Mouse (Mus musculus) heart, embryonic 10.5 days (tissue): ENCODE results near the gene Hmga1. TPM values are rescaled to one million over a fixed set of nuclear protein-coding genes. Genes with fewer than 3 reads are reported as not detected.
A peak's percentile ranks its signal among the peaks of the same experiment; 100 is the strongest.

Experiments
- DNase-seq: peaks from one replicate; pipeline ENCODE4 v3.0.0-alpha.2; 2017; ENCODE audit warnings: low spot score
- H3K27ac ChIP-seq: fragments of 300-500 bp; sonication (generic); 2 replicates; pipeline ENCODE4 v1.5.1; 2016; ENCODE audit warnings: mild to moderate bottlenecking
- H3K27me3 ChIP-seq: fragments of 300-500 bp; sonication (generic); 2 replicates; pipeline ENCODE4 v1.6.1; 2016; ENCODE audit warnings: mild to moderate bottlenecking; ENCODE audit not compliant: poor library complexity, insufficient read depth, severe bottlenecking
- H3K36me3 ChIP-seq: fragments of 300-500 bp; sonication (generic); 2 replicates; pipeline ENCODE4 v1.6.1; 2016; ENCODE audit warnings: mild to moderate bottlenecking, moderate library complexity
- H3K4me1 ChIP-seq: fragments of 300-500 bp; sonication (generic); 2 replicates; pipeline ENCODE4 v1.6.1; 2016; ENCODE audit warnings: mild to moderate bottlenecking
- H3K4me3 ChIP-seq: fragments of 300-500 bp; sonication (generic); 2 replicates; pipeline ENCODE4 v1.5.1; 2016; ENCODE audit warnings: mild to moderate bottlenecking, moderate library complexity
- H3K9me3 ChIP-seq: fragments of 300-500 bp; sonication (generic); 2 replicates; pipeline ENCODE4 v1.6.1; 2016; ENCODE audit warnings: mild to moderate bottlenecking, moderate library complexity
- WGBS: fragments of 180-500 bp; shearing (Covaris S2); methylation state at CpG from one replicate; pipeline ENCODE4 v1.1.7; 2016; 5-methylcytosine and 5-hydroxymethylcytosine counted together
- polyA plus RNA-seq: library from polyadenylated mRNA; unstranded; fragments of >200 nt; fragmentation: Nextera tagmentation; extraction: Ambion mirVana; gene quantifications from 2 replicates; pipeline ENCODE4 v1.2.1, GENCODE M21; 2016

Hmga1 gene
- polyA plus RNA-seq, 1 experiment from 2014 or later = 609 TPM

- Histone ChIP-seq H3K27me3 (no peaks in the 10 kb centered on the region), H3K27ac (peak overlapping the region; percentile 99), H3K4me1 (peaks cover 70% of the 10 kb centered on the region), H3K36me3 (peaks cover 9% of the 10 kb centered on the region), H3K4me3 (peak overlapping the region; percentile 97), H3K9me3 (no peaks in the 10 kb centered on the region)
- DNase-seq = peak; percentile 95
- WGBS = under 1% methylated on average over 55 of the region's 55 CpGs
Observed at GRCm38 (mm10) chr17:27555512-27556172, 655 bp upstream of the Hmga1 start.

- WGBS = 2% methylated on average over 69 of the region's 75 CpGs
- no peaks in the 10 kb centered on the region for H3K9me3 ChIP-seq
- H3K27me3 ChIP-seq = no peaks in the 10 kb centered on the region
- H3K4me1 ChIP-seq = peaks cover 80% of the 10 kb centered on the region
- peak overlapping the region; percentile 99 for H3K27ac ChIP-seq
- peaks cover 23% of the 10 kb centered on the region for H3K36me3 ChIP-seq
- H3K4me3 ChIP-seq = peak overlapping the region; percentile 97
- DNase-seq = peak; percentile 90
Observed at GRCm38 (mm10) chr17:27557181-27557926, 1.1 kb downstream of the Hmga1 start.

GRCm38 (mm10) chr17:27557927-27558661 is 1.8 kb downstream of the Hmga1 start:
- peaks cover 23% of the 10 kb centered on the region for H3K36me3 ChIP-seq
- 3% methylated on average over 14 of the region's 14 CpGs for WGBS
- DNase-seq = no peak
- H3K27me3 ChIP-seq = no peaks in the 10 kb centered on the region
- peaks cover 73% of the 10 kb centered on the region for H3K4me1 ChIP-seq
- H3K27ac ChIP-seq = peak overlapping the region; percentile 99
- H3K4me3 ChIP-seq = peak overlapping the region; percentile 97
- H3K9me3 ChIP-seq = no peaks in the 10 kb centered on the region

- DNase-seq = no peak
- Histone ChIP-seq H3K4me3 (peak overlapping the region; percentile 97), H3K36me3 (peaks cover 27% of the 10 kb centered on the region), H3K27ac (peak overlapping the region; percentile 99), H3K9me3 (no peaks in the 10 kb centered on the region), H3K4me1 (peaks cover 72% of the 10 kb centered on the region), H3K27me3 (no peaks in the 10 kb centered on the region)
- 20% methylated on average over 5 of the region's 5 CpGs for WGBS
Observed at GRCm38 (mm10) chr17:27558845-27559244, 2.5 kb downstream of the Hmga1 start.

GRCm38 (mm10) chr17:27559596-27559995 is 3.3 kb downstream of the Hmga1 start:
- 69% methylated on average over 12 of the region's 12 CpGs for WGBS
- Histone ChIP-seq H3K27me3 (no peaks in the 10 kb centered on the region), H3K4me3 (peak overlapping the region; percentile 97; the same call in 1 of the 2 replicates), H3K36me3 (peaks cover 31% of the 10 kb centered on the region), H3K27ac (peak overlapping the region; percentile 99; the same call in 1 of the 2 replicates), H3K9me3 (no peaks in the 10 kb centered on the region), H3K4me1 (peaks cover 72% of the 10 kb centered on the region)
- DNase-seq = no peak

- no peaks in the 10 kb centered on the region for H3K27me3 ChIP-seq
- no peak overlapping the region for H3K27ac ChIP-seq
- H3K4me3 ChIP-seq = no peak overlapping the region
- 87% methylated on average over 13 of the region's 13 CpGs for WGBS
- peaks cover 31% of the 10 kb centered on the region for H3K36me3 ChIP-seq
- H3K9me3 ChIP-seq = no peaks in the 10 kb centered on the region
- no peak for DNase-seq
- H3K4me1 ChIP-seq = peaks cover 72% of the 10 kb centered on the region
Observed at GRCm38 (mm10) chr17:27560926-27561480, 4.7 kb downstream of the Hmga1 start.

- Histone ChIP-seq H3K27ac (no peak overlapping the region), H3K4me1 (peaks cover 80% of the 10 kb centered on the region), H3K4me3 (0 out of 2 replicates have a peak overlapping the region, but pooled peaks have one; percentile 13), H3K36me3 (peaks cover 31% of the 10 kb centered on the region), H3K9me3 (no peaks in the 10 kb centered on the region), H3K27me3 (no peaks in the 10 kb centered on the region)
- WGBS = 48% methylated on average over 9 of the region's 11 CpGs
- DNase-seq = no peak
Observed at GRCm38 (mm10) chr17:27561809-27562526, 5.7 kb downstream of the Hmga1 start.

GRCm38 (mm10) chr17:27563771-27564244 is 7.5 kb downstream of the Hmga1 start:
- Histone ChIP-seq H3K9me3 (no peaks in the 10 kb centered on the region), H3K36me3 (peaks cover 31% of the 10 kb centered on the region), H3K27ac (no peak overlapping the region), H3K27me3 (no peaks in the 10 kb centered on the region), H3K4me3 (no peak overlapping the region), H3K4me1 (peaks cover 77% of the 10 kb centered on the region)
- DNase-seq = no peak
- WGBS = 58% methylated on average over 7 of the region's 7 CpGs

- no peaks in the 10 kb centered on the region for H3K27me3 ChIP-seq
- no peaks in the 10 kb centered on the region for H3K9me3 ChIP-seq
- no peak for DNase-seq
- 12% methylated on average over 20 of the region's 20 CpGs for WGBS
- peak overlapping the region; percentile 78 for H3K4me3 ChIP-seq
- peaks cover 31% of the 10 kb centered on the region for H3K36me3 ChIP-seq
- H3K27ac ChIP-seq = peak overlapping the region; percentile 87
- peaks cover 69% of the 10 kb centered on the region for H3K4me1 ChIP-seq
Observed at GRCm38 (mm10) chr17:27564391-27565162, 8.3 kb downstream of the Hmga1 start.

GRCm38 (mm10) chr17:27565163-27565941 is 9.1 kb downstream of the Hmga1 start, which contains the start of gene AI413582:
Gene AI413582, minus strand, starts transcription at chr17:27565756.
- peak within 1 kb of the TSS; percentile 87 for H3K27ac ChIP-seq
- H3K9me3 ChIP-seq = no peaks in the 10 kb centered on the region
- under 1% methylated on average over 58 of the region's 58 CpGs for WGBS
- DNase-seq = peak; percentile 98
- peak within 1 kb of the TSS; percentile 78 for H3K4me3 ChIP-seq
- H3K4me1 ChIP-seq = peaks cover 63% of the 10 kb centered on the region
- H3K36me3 ChIP-seq = peaks cover 24% of the 10 kb centered on the region
- H3K27me3 ChIP-seq = no peaks in the 10 kb centered on the region

GRCm38 (mm10) chr17:27565942-27566267 is 9.6 kb downstream of the Hmga1 start:
- peak overlapping the region; percentile 87 for H3K27ac ChIP-seq

More at GRCm38 (mm10) chr17:27565942-27566267, 9.6 kb downstream of the Hmga1 start:
- no peak for DNase-seq
- H3K4me3 ChIP-seq = peak overlapping the region; percentile 78
- under 1% methylated on average over 13 of the region's 13 CpGs for WGBS
- H3K27me3 ChIP-seq = no peaks in the 10 kb centered on the region
- H3K36me3 ChIP-seq = peaks cover 19% of the 10 kb centered on the region
- H3K9me3 ChIP-seq = no peaks in the 10 kb centered on the region
- peaks cover 57% of the 10 kb centered on the region for H3K4me1 ChIP-seq
